Mouse (Mus musculus): ENCODE results near the gene Cnbd2. TPM values are rescaled to one million over a fixed set of nuclear protein-coding genes. Genes with fewer than 3 reads are reported as not detected.

Gene Cnbd2
- polyA plus RNA-seq, 1 experiment, result 2.2 TPM

DNA sequence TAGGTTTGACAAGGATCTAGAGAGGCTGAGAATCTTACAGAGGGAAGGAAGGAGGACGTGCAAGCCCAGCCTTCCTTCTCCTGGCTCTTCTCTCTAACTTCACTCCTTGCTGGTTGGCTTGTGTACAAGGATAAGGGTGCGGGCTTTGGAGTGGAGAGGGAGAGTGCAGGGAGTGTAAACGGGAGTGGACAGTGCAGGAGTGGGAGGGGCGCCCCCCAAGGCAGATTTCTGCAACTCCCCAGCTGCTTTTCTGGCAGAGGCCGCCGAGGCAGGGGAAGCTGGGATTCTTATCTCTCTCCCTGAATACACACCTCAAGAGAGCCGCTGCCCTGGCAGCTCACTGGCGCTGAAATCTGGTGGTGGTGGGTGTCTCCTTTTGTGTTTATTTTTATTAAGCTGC lies 110.5 kb downstream of the Cnbd2 start:
- no peak overlapping the region for H3K27ac ChIP-seq (ENCODE audit: insufficient read depth, low read length)
- no peak for TF ChIP-seq CTCF (IDR thresholded peaks at IDR 0.05; ENCODE audit: extremely low read depth, insufficient read depth, insufficient read length, insufficient replicate concordance)
- TF ChIP-seq POLR2A (IDR thresholded peaks at IDR 0.05; ENCODE audit: low read depth, low read length), result no peak
- H3K27me3 ChIP-seq (ENCODE audit: control insufficient read depth, insufficient read depth, low read length), result peaks cover 9% of the 10 kb centered on the region
- no peak for DNase-seq (ENCODE audit: low read depth in 1 of 2, low spot score in 2 of 2)
- peaks cover 8% of the 10 kb centered on the region; the same call in 1 of the 2 replicates for H3K4me1 ChIP-seq (ENCODE audit: control insufficient read depth, insufficient read depth, insufficient read length)
- H3K36me3 ChIP-seq (ENCODE audit: control insufficient read depth, insufficient read depth, low read length), result no peaks in the 10 kb centered on the region
- 24% methylated on average over 7 of the region's 8 CpGs for WGBS
- H3K4me3 ChIP-seq (ENCODE audit: extremely low read depth, insufficient read depth, insufficient read length), result no peak overlapping the region

- Histone ChIP-seq H3K4me1 (ENCODE audit: control insufficient read depth, insufficient read depth, insufficient read length) (peaks cover 8% of the 10 kb centered on the region; the same call in 1 of the 2 replicates), H3K27ac (ENCODE audit: insufficient read depth, low read length) (no peak overlapping the region), H3K36me3 (ENCODE audit: control insufficient read depth, insufficient read depth, low read length) (no peaks in the 10 kb centered on the region), H3K4me3 (ENCODE audit: extremely low read depth, insufficient read depth, insufficient read length) (no peak overlapping the region), H3K27me3 (ENCODE audit: control insufficient read depth, insufficient read depth, low read length) (peaks cover 9% of the 10 kb centered on the region)
- WGBS, result 90% methylated on average over 4 of the region's 4 CpGs
- TF ChIP-seq POLR2A (IDR thresholded peaks at IDR 0.05; ENCODE audit: low read depth, low read length) (no peak), CTCF (IDR thresholded peaks at IDR 0.05; ENCODE audit: extremely low read depth, insufficient read depth, insufficient read length, insufficient replicate concordance) (no peak)
- no peak for DNase-seq (ENCODE audit: low read depth in 1 of 2, low spot score in 2 of 2)
These were observed 111.6 kb downstream of the Cnbd2 start for GRCm38 (mm10) chr2:156423672-156424071.

Other genes starting within 250 kb of the Cnbd2 start
- 0.74 and 0.90 TPM in 2 replicates for gene Spag4, start 247.1 kb upstream of the Cnbd2 start, polyA plus RNA-seq (2012; rRNA removed)
- 92.0 and 124 TPM in 2 replicates for gene Cpne1, start 200.3 kb upstream of the Cnbd2 start, polyA plus RNA-seq (2012; rRNA removed)
- 22.6 and 25.3 TPM in 2 replicates for gene Rbm12, start 200.3 kb upstream of the Cnbd2 start, polyA plus RNA-seq (2012; rRNA removed)
- gene Gm28036, start 185.2 kb upstream of the Cnbd2 start, polyA plus RNA-seq (2012; rRNA removed), result 1.1 and 1.7 TPM in 2 replicates
- 129 and 151 TPM in 2 replicates for gene Romo1, start 168.3 kb upstream of the Cnbd2 start, polyA plus RNA-seq (2012; rRNA removed)
- 27.1 and 48.7 TPM in 2 replicates for gene Nfs1, start 168.1 kb upstream of the Cnbd2 start, polyA plus RNA-seq (2012; rRNA removed)
- 57.7 and 71.7 TPM in 2 replicates for gene Rbm39, start 132.1 kb upstream of the Cnbd2 start, polyA plus RNA-seq (2012; rRNA removed)
- gene Phf20, start 115.8 kb upstream of the Cnbd2 start, polyA plus RNA-seq (2012; rRNA removed), result 10.9 and 17.7 TPM in 2 replicates
- 167 and 366 TPM in 2 replicates for gene Scand1, start 405 bp downstream of the Cnbd2 start, polyA plus RNA-seq (2012; rRNA removed)
- gene Epb41l1, start 108.6 kb downstream of the Cnbd2 start, polyA plus RNA-seq (2012; rRNA removed), result 3.2 and 4.4 TPM in 2 replicates
- 13.0 and 23.4 TPM in 2 replicates for gene Aar2, start 235.3 kb downstream of the Cnbd2 start, polyA plus RNA-seq (2012; rRNA removed)

Data from spleen, adult 2 months (tissue).